Mouse (Mus musculus) C2C12 (cell line): ENCODE measurements at regions not wholly inside any gene's neighbourhood (a gene's known extent, or its start where the extent isn't known, plus 50 kb on each side); places are given as distances from the start of the nearest gene placed in this dataset.

Experiments
- CEBPB ChIP-seq: IDR thresholded peaks from one replicate; pipeline ENCODE4 v1.6.1; 2011; ENCODE audit warnings: low read depth, mild to moderate bottlenecking, control low read depth, moderate library complexity
- CTCF ChIP-seq: IDR thresholded peaks from one replicate; pipeline ENCODE4 v1.5.1; 2011; ENCODE audit not compliant: control insufficient read depth, insufficient read depth, insufficient read length
- FOSL1 ChIP-seq: IDR thresholded peaks from one replicate; pipeline ENCODE4 v1.8.0; 2011; ENCODE audit warnings: mild to moderate bottlenecking, low read length; ENCODE audit not compliant: poor library complexity, insufficient read depth, severe bottlenecking
- MYOD1 ChIP-seq: IDR thresholded peaks from one replicate; pipeline ENCODE4 v1.6.1; 2011; ENCODE audit warnings: low read depth; ENCODE audit not compliant: control insufficient read depth, insufficient read length
- USF1 ChIP-seq: IDR thresholded peaks from one replicate; pipeline ENCODE4 v1.6.1; 2011; ENCODE audit warnings: low read depth, mild to moderate bottlenecking, control low read depth, moderate library complexity

- TF ChIP-seq USF1 (no peak), CTCF (no peak), MYOD1 (no peak), CEBPB (no peak), FOSL1 (no peak)
Measured at GRCm38 (mm10) chr6:51150486-51150885, 282.0 kb upstream of the Nfe2l3 start.
